In genomic region chr15:5184668-5185330, GRCm38 (mm10) we compare ENCODE assay signal across 8 mouse cellular contexts. TPM values are rescaled to one million over a fixed set of nuclear protein-coding genes. Genes with fewer than 3 reads are reported as not detected.
DNase-seq lines count a peak whose midpoint lies in the region; ATAC-seq and TF ChIP-seq lines count a peak whose summit lies in the region.

No protein-coding gene starts in this region.

- H3K27ac ChIP-seq in MEL (ENCODE audit: control insufficient read depth, low read depth, low read length), result peak overlapping the region; percentile 92
- peak overlapping the region; percentile 82 for H3K27ac ChIP-seq in forebrain, embryonic 12.5 days
- peak overlapping the region; percentile 92 for H3K27ac ChIP-seq in intestine, postnatal 0 days (ENCODE audit: low read depth, low read length)

- ATAC-seq in forebrain, embryonic 12.5 days (ENCODE audit: low FRiP score), result peak; percentile 47
- peak; percentile 69 for ATAC-seq in intestine, postnatal 0 days

- TF ChIP-seq EP300 in MEL (IDR thresholded peaks at IDR 0.05; ENCODE audit: low read depth in 1 of 2, low read length in 2 of 2), result no peak

- peaks cover 3% of the 10 kb centered on the region; the same call in 1 of the 2 replicates for H3K79me2 ChIP-seq in MEL (ENCODE audit: control insufficient read depth, insufficient read depth, low read length, poor library complexity)

- H3K9me3 ChIP-seq in MEL (replicated peaks; ENCODE audit: insufficient read depth, low read length), result no peaks in the 10 kb centered on the region
- H3K9me3 ChIP-seq in forebrain, embryonic 12.5 days, result no peaks in the 10 kb centered on the region
- no peaks in the 10 kb centered on the region for H3K9me3 ChIP-seq in intestine, postnatal 0 days (ENCODE audit: control insufficient read depth)

- H3K9ac ChIP-seq in MEL (ENCODE audit: control insufficient read depth, low read depth, low read length, poor library complexity, severe bottlenecking), result peak overlapping the region; percentile 85
- H3K9ac ChIP-seq in forebrain, embryonic 12.5 days, result peak overlapping the region; percentile 79
- peak overlapping the region; percentile 87 for H3K9ac ChIP-seq in intestine, postnatal 0 days (ENCODE audit: low read depth, low read length)

- 45% methylated on average over 11 of the region's 11 CpGs for WGBS in forebrain, embryonic 12.5 days
- 25% methylated on average over 10 of the region's 11 CpGs for WGBS in intestine, postnatal 0 days

- peak; percentile 11 to 18 for DNase-seq in left cerebral cortex, postnatal 25 days (ENCODE audit: low spot score in 2 of 2)
- DNase-seq in left cerebral cortex, postnatal 36 days (ENCODE audit: low spot score in 2 of 2), result no peak
- DNase-seq in MEL (ENCODE audit: low read depth, low spot score), result peak; percentile 66
- peak; percentile 24 for DNase-seq in neural tube, embryonic 10.5 days (ENCODE audit: extremely low spot score, low spot score)
- DNase-seq in urinary bladder, postnatal 10 days (ENCODE audit: low spot score), result no peak
- no peak for DNase-seq in urinary bladder, postnatal 14 days (ENCODE audit: low spot score)

- no peak for TF ChIP-seq POLR2A in MEL (IDR thresholded peaks at IDR 0.05; ENCODE audit: control insufficient read depth in 1 of 2, insufficient read depth in 1 of 2, low read depth in 1 of 2, low read length in 2 of 2, poor library complexity in 1 of 2)

- H3K4me2 ChIP-seq in forebrain, embryonic 12.5 days, result peak overlapping the region; percentile 83
- H3K4me2 ChIP-seq in intestine, postnatal 0 days (replicated peaks; ENCODE audit: low read depth), result peak overlapping the region; percentile 85

- TF ChIP-seq RAD21 in MEL (IDR thresholded peaks at IDR 0.05; ENCODE audit: low read depth, low read length), result no peak

- peak overlapping the region; percentile 66 to 73 for H3K4me3 ChIP-seq in MEL (ENCODE audit: control insufficient read depth in 1 of 2, insufficient read depth in 1 of 2, low read depth in 2 of 2, low read length in 2 of 2)
- peak overlapping the region; percentile 94 for H3K4me3 ChIP-seq in forebrain, embryonic 12.5 days (replicated peaks)
- peak overlapping the region; percentile 88 for H3K4me3 ChIP-seq in intestine, postnatal 0 days (ENCODE audit: low read depth, low read length)

- no peak for TF ChIP-seq CTCF in MEL (IDR thresholded peaks at IDR 0.05 in 2 of 3, conservative IDR thresholded peaks at IDR 0.05 in 1 of 3; ENCODE audit: control insufficient read depth in 1 of 3, insufficient read depth in 1 of 3, low read depth in 2 of 3, low read length in 3 of 3, poor library complexity in 1 of 3, severe bottlenecking in 1 of 3)
- TF ChIP-seq CTCF in intestine, postnatal 0 days (IDR thresholded peaks at IDR 0.05; ENCODE audit: low read depth), result no peak

- H3K4me1 ChIP-seq in MEL (ENCODE audit: control insufficient read depth in 1 of 2, insufficient read depth in 2 of 2, low read length in 2 of 2), result peaks cover 9 to 13% of the 10 kb centered on the region in 2 experiments
- peaks cover 15% of the 10 kb centered on the region for H3K4me1 ChIP-seq in forebrain, embryonic 12.5 days
- peaks cover 8% of the 10 kb centered on the region; the same call in 1 of the 2 replicates for H3K4me1 ChIP-seq in intestine, postnatal 0 days (replicated peaks; ENCODE audit: control insufficient read depth, insufficient read depth, low read length)

- intact Hi-C loops in left cerebral cortex, postnatal 25 days (cut with DNase I), result loop anchor here (2.0 to 5.0 kb wide), 3 partner anchors 40 to 1023 kb away; partner anchors contain the start of gene Rpl37
- intact Hi-C loops in left cerebral cortex, postnatal 36 days (cut with DNase I), result loop anchor here (5.0 kb wide), 2 partner anchors 42 to 67 kb away; partner anchors contain the start of genes Prkaa1 and Rpl37

- peaks cover 0 to 25% of the 10 kb centered on the region in 2 experiments; a peak in 3 of 4 replicates for H3K36me3 ChIP-seq in MEL (ENCODE audit: control insufficient read depth in 1 of 2, insufficient read depth in 2 of 2, low read length in 2 of 2)
- H3K36me3 ChIP-seq in forebrain, embryonic 12.5 days (replicated peaks), result 0 out of 2 replicates have a peak, but pooled peaks cover 4% of the 10 kb centered on the region
- H3K36me3 ChIP-seq in intestine, postnatal 0 days (ENCODE audit: control insufficient read depth, insufficient read depth), result no peaks in the 10 kb centered on the region

- H3K27me3 ChIP-seq in MEL (ENCODE audit: control insufficient read depth in 1 of 2, insufficient read depth in 2 of 2, low read length in 2 of 2), result no peaks in the 10 kb centered on the region
- no peaks in the 10 kb centered on the region for H3K27me3 ChIP-seq in forebrain, embryonic 12.5 days
- no peaks in the 10 kb centered on the region for H3K27me3 ChIP-seq in intestine, postnatal 0 days (replicated peaks; ENCODE audit: control insufficient read depth, insufficient read depth, low read length)

TF ChIP-seq in MEL, 35 proteins besides CTCF, POLR2A, EP300 and RAD21:
- TF ChIP-seq ELF1 (IDR thresholded peaks at IDR 0.05; ENCODE audit: low read depth, low read length) (0 out of 2 replicates have a peak, but pooled peaks have one; percentile 14), USF1 (IDR thresholded peaks at IDR 0.05; ENCODE audit: low read depth, low read length) (no peak)

RNA-seq across cellular contexts. Expression of gene Ttc33, which starts 0.5 kb away (rescaled TPM):
- total RNA-seq in left cerebral cortex, postnatal 25 days (2021), result 10 to 100 TPM; 74.6 to 75.6 TPM
- 10 to 100 TPM; 74.3 to 75.4 TPM for total RNA-seq in left cerebral cortex, postnatal 36 days (2021)
- total RNA-seq in MEL (2012; rRNA removed), result 21.0 and 22.0 TPM in 2 replicates
- polyA plus RNA-seq in MEL (2012; ENCODE audit: insufficient read depth in 1 of 2, insufficient read length in 2 of 2, low read depth in 1 of 2, low replicate concordance in 2 of 2, missing spikeins in 1 of 2), result 10 to 100 TPM in 1 of 2 experiments, not detected in 1; 26.2 TPM
- 42.4 and 46.2 TPM in 2 replicates for polyA plus RNA-seq in forebrain, embryonic 12.5 days (2016; fragmentation: Nextera tagmentation; extraction: Ambion mirVana)
- 26.0 and 28.8 TPM in 2 replicates for polyA plus RNA-seq in intestine, postnatal 0 days (2015; fragmentation: Nextera tagmentation; extraction: Ambion mirVana)

RNA-seq across cellular contexts. Expression of gene Prkaa1, which starts 41.1 kb away (rescaled TPM):
- 10 to 100 TPM; 18.8 to 19.2 TPM for total RNA-seq in left cerebral cortex, postnatal 25 days (2021)
- total RNA-seq in left cerebral cortex, postnatal 36 days (2021), result 10 to 100 TPM; 18.9 to 20.5 TPM
- 18.3 and 20.0 TPM in 2 replicates for total RNA-seq in MEL (2012; rRNA removed)
- 10 to 100 TPM in 1 of 2 experiments, not detected in 1; 23.0 TPM for polyA plus RNA-seq in MEL (2012; ENCODE audit: insufficient read depth in 1 of 2, insufficient read length in 2 of 2, low read depth in 1 of 2, low replicate concordance in 2 of 2, missing spikeins in 1 of 2)
- polyA plus RNA-seq in forebrain, embryonic 12.5 days (2016; fragmentation: Nextera tagmentation; extraction: Ambion mirVana), result 14.7 and 14.9 TPM in 2 replicates
- 16.6 and 17.8 TPM in 2 replicates for polyA plus RNA-seq in intestine, postnatal 0 days (2015; fragmentation: Nextera tagmentation; extraction: Ambion mirVana)

RNA-seq across cellular contexts. Expression of gene Ptger4, which starts 59.2 kb away (rescaled TPM):
- total RNA-seq in left cerebral cortex, postnatal 25 days (2021), result 1 to 10 TPM; 1.1 to 1.5 TPM
- 1 to 10 TPM in 1 of 2 experiments, under 1 TPM in 1; 0.82 to 1.1 TPM for total RNA-seq in left cerebral cortex, postnatal 36 days (2021)
- 3.5 and 3.7 TPM in 2 replicates for total RNA-seq in MEL (2012; rRNA removed)
- polyA plus RNA-seq in MEL (2012; ENCODE audit: insufficient read depth in 1 of 2, insufficient read length in 2 of 2, low read depth in 1 of 2, low replicate concordance in 2 of 2, missing spikeins in 1 of 2), result 1 to 10 TPM in 1 of 2 experiments, not detected in 1; 5.7 TPM
- 0.82 and 0.84 TPM in 2 replicates for polyA plus RNA-seq in forebrain, embryonic 12.5 days (2016; fragmentation: Nextera tagmentation; extraction: Ambion mirVana)
- polyA plus RNA-seq in intestine, postnatal 0 days (2015; fragmentation: Nextera tagmentation; extraction: Ambion mirVana), result 14.5 and 15.1 TPM in 2 replicates

Comparison
In these comparisons a context has a peak if more than half of its experiments do, and no peak if none do; other contexts are left out.
1. DNase-seq: peak in left cerebral cortex, postnatal 25 days (2 of 2), MEL (single experiment) and neural tube, embryonic 10.5 days (single experiment); none in left cerebral cortex, postnatal 36 days (0 of 2), urinary bladder, postnatal 10 days (single experiment) and urinary bladder, postnatal 14 days (single experiment).
2. Peak in every context shown above with its lines, with median percentiles within 50 percentile points of each other: H3K27ac ChIP-seq, H3K4me3 ChIP-seq and H3K9ac ChIP-seq.